Mouse (Mus musculus): Measurements from ENCODE around the gene Nrxn1. TPM values are rescaled to one million over a fixed set of nuclear protein-coding genes. Genes with fewer than 3 reads are reported as not detected.

Nrxn1 gene
- polyA plus RNA-seq (2015; fragmentation: Nextera tagmentation; extraction: Ambion mirVana) = 1.7 TPM in 2 replicates

DNA sequence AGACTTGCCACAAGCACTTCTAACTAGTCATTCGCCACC, at the start of gene Nrxn1:
Nrxn1 (minus strand) TSS at position 30 of the 39 bp plus-strand sequence.
- no peaks in the 10 kb centered on the region for H3K27me3 ChIP-seq (ENCODE audit: insufficient read depth, low read length)
- WGBS = 0% methylated on average over 1 of the region's 1 CpGs
- no peak for DNase-seq (ENCODE audit: low spot score)
- no peak within 1 kb of the TSS; the same call in 1 of the 2 replicates for H3K4me2 ChIP-seq (ENCODE audit: low read length)
- no peaks in the 10 kb centered on the region for H3K9me3 ChIP-seq (replicated peaks; ENCODE audit: low read length)
- no peaks in the 10 kb centered on the region for H3K36me3 ChIP-seq (ENCODE audit: insufficient read depth, low read length)
- H3K9ac ChIP-seq (ENCODE audit: low read depth, low read length) = no peak within 1 kb of the TSS
- no peak for TF ChIP-seq CTCF (IDR thresholded peaks at IDR 0.05; ENCODE audit: low read depth)
- no peaks in the 10 kb centered on the region for H3K4me1 ChIP-seq (replicated peaks; ENCODE audit: insufficient read depth, low read length)
- H3K4me3 ChIP-seq (replicated peaks; ENCODE audit: low read depth, low read length) = no peak within 1 kb of the TSS
- no peak within 1 kb of the TSS for H3K27ac ChIP-seq
- no peak for ATAC-seq (replicated peaks; ENCODE audit: low FRiP score, low read depth)

DNA sequence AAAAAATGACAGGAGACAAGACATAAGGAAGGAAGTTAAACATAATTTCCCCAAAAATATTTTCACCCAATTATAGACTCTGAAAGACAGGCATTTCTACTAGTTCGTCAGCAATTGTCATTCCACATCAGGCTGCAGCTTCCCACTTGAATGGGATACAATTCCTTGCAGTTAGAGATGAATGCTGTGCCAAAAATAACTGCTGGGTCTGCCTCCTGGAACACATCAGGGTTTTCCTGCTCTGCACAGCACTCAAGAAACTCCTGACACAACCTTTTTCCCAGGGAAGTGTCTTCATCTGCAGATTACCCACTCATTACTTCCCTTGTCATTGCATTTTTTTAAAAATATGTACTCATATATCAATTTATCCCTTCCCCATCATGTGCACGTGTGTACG, 44.0 kb upstream of the Nrxn1 start:
- DNase-seq (ENCODE audit: low spot score) (peak; percentile 2), ATAC-seq (replicated peaks; ENCODE audit: low FRiP score, low read depth) (no peak)
- H3K4me3 ChIP-seq (replicated peaks; ENCODE audit: low read depth, low read length) = no peak overlapping the region
- H3K4me1 ChIP-seq (replicated peaks; ENCODE audit: insufficient read depth, low read length) = no peaks in the 10 kb centered on the region
- TF ChIP-seq CTCF (IDR thresholded peaks at IDR 0.05; ENCODE audit: low read depth) = no peak
- H3K36me3 ChIP-seq (ENCODE audit: insufficient read depth, low read length) = no peaks in the 10 kb centered on the region
- H3K9me3 ChIP-seq (replicated peaks; ENCODE audit: low read length) = no peaks in the 10 kb centered on the region
- H3K27me3 ChIP-seq (ENCODE audit: insufficient read depth, low read length) = no peaks in the 10 kb centered on the region
- H3K4me2 ChIP-seq (ENCODE audit: low read length) = no peak overlapping the region
- WGBS = 62% methylated on average over 3 of the region's 3 CpGs
- no peak overlapping the region for H3K27ac ChIP-seq
- no peak overlapping the region for H3K9ac ChIP-seq (ENCODE audit: low read depth, low read length)

DNA sequence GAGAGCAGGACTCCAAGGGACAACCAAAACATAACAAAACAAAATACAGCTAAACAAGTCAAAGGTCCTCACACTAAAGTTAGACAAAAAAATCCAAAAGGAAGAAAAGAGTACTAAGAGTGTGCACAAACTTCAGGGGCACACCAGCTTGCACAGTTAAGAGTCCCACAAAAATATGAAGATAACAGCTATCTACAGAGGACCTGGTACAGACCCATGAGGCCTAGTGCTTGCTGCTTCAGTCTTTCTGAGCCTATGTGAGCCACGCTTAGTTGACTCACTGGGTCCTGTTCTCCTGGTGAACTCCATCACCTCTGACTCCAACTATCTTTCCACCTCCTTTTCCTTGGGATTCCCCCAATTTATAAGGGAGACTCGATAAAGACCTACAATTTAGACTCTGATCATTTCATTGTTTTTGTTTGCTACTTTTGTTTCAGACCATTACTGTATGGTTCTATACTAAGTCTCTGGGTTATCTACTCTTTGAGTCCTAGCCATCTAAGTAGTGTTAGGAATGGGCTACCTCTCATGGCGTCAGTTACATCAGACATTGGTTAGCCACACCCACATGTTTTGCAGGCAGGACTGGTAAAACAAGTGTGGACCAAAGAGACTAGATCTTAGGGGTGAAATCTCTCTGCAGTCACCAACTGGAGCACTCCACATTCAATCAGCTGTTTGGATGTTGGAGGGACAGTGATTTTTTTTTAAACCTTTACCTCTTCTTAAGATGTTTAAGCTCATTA, 20.2 kb upstream of the Nrxn1 start:
- H3K9ac ChIP-seq (ENCODE audit: low read depth, low read length) = no peak overlapping the region
- DNase-seq (ENCODE audit: low spot score) (no peak), ATAC-seq (replicated peaks; ENCODE audit: low FRiP score, low read depth) (no peak)
- no peaks in the 10 kb centered on the region for H3K4me1 ChIP-seq (replicated peaks; ENCODE audit: insufficient read depth, low read length)
- no peaks in the 10 kb centered on the region for H3K36me3 ChIP-seq (ENCODE audit: insufficient read depth, low read length)
- H3K9me3 ChIP-seq (replicated peaks; ENCODE audit: low read length) = no peaks in the 10 kb centered on the region
- H3K4me3 ChIP-seq (replicated peaks; ENCODE audit: low read depth, low read length) = no peak overlapping the region
- no peak overlapping the region for H3K27ac ChIP-seq
- H3K4me2 ChIP-seq (ENCODE audit: low read length) = no peak overlapping the region
- no peak for TF ChIP-seq CTCF (IDR thresholded peaks at IDR 0.05; ENCODE audit: low read depth)
- WGBS = 73% methylated on average over 3 of the region's 3 CpGs
- no peaks in the 10 kb centered on the region for H3K27me3 ChIP-seq (ENCODE audit: insufficient read depth, low read length)

DNA sequence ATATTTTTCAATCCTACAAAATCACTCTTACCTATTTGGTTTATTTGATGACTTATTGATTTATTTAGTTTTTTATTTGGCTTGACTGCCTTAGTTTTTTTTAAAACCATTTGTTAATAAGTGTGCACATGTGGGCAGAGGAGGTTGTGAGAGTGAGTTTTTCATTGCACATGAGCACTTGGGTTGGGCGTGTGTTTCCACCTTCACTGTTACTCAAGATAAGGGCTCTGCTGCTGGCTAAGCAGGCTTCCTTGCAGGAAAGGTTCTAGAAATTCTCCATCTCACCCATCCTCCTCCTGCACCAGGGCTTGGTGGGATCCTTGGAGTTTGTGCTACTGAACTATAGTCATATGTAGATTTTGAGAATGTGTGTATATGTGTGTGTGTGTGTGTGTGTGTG, 19.2 kb upstream of the Nrxn1 start:
- Histone ChIP-seq H3K27ac (no peak overlapping the region), H3K4me1 (replicated peaks; ENCODE audit: insufficient read depth, low read length) (no peaks in the 10 kb centered on the region), H3K9me3 (replicated peaks; ENCODE audit: low read length) (no peaks in the 10 kb centered on the region), H3K4me3 (replicated peaks; ENCODE audit: low read depth, low read length) (no peak overlapping the region), H3K27me3 (ENCODE audit: insufficient read depth, low read length) (no peaks in the 10 kb centered on the region), H3K36me3 (ENCODE audit: insufficient read depth, low read length) (no peaks in the 10 kb centered on the region), H3K4me2 (ENCODE audit: low read length) (no peak overlapping the region), H3K9ac (ENCODE audit: low read depth, low read length) (no peak overlapping the region)
- WGBS = 73% methylated on average over 1 of the region's 1 CpGs
- ATAC-seq (replicated peaks; ENCODE audit: low FRiP score, low read depth) (no peak), DNase-seq (ENCODE audit: low spot score) (no peak)
- TF ChIP-seq CTCF (IDR thresholded peaks at IDR 0.05; ENCODE audit: low read depth) = no peak

DNA sequence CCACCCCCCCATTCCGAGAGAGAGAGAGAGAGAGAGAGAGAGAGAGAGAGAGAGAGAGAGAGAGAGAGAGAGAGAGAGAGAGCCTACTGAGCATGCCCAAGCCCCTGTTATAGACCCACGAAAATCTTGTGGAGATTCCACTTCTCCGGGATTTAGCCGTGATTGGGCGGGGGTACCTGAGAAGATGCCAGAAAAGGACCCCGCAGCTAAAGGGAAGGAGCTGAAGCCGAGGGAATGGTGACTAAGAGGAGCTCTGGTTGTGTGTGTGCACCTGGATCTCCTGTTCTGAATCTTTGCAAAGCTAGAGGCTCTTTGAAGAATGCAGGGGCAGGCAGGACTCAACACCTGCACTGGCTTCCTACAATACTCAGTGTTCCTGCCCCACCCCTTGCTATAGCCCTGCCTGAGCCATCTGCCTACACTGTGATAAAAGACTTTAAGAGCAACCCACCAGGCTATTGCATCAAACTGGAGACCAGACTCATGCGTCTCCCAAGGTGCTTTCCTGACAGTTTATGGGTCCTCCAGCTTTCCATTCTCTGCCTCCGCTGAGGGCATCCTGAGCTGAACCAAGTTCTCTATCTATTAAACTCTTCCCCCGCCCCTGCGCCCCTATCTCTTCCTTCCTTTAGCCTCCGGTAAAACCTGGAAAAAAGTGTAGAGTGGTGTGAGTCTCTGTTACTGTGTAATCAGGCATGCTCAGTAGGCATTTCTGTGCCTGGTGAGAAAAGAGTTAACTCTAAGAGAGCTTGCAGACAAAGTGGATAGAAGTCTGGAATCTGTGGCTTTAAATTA, 407 bp upstream of the Nrxn1 start:
- no peaks in the 10 kb centered on the region for H3K4me1 ChIP-seq (replicated peaks; ENCODE audit: insufficient read depth, low read length)

DNA sequence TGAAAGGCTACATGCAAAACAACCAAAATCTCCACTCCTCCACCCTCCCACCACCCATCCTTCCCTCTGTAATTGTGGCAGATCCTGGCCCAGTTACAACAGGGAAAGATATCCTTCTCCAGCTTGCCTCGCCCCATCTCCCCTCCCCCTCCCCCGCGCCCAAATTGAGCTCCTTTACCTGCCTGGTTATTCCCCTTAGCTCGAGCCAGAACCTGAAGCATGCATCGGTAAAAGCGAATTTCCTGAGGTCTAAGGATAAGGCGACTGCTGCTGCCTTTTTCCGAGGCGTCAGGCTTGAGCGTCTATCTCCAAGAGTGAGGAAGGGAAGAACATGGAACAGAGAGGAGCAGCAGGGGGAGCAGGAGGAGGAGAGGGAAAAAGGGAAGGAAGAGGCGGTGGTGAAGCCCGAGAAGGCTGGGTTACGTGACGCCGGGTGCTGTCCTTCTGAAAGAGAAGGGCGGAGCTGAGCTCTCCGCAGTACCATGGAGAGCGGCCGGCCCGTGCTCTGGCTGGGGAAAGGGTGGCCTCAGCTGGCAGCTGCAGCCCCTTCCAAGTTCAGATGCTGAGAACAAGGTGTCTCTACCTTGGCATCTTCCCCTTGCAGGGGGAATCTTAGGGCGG, 340 bp downstream of the Nrxn1 start:
- no peaks in the 10 kb centered on the region for H3K36me3 ChIP-seq (ENCODE audit: insufficient read depth, low read length)
- H3K9ac ChIP-seq (ENCODE audit: low read depth, low read length) = no peak overlapping the region
- no peak overlapping the region for H3K27ac ChIP-seq
- H3K27me3 ChIP-seq (ENCODE audit: insufficient read depth, low read length) = no peaks in the 10 kb centered on the region
- no peaks in the 10 kb centered on the region for H3K4me1 ChIP-seq (replicated peaks; ENCODE audit: insufficient read depth, low read length)
- ATAC-seq (replicated peaks; ENCODE audit: low FRiP score, low read depth) (peak; percentile 88), DNase-seq (ENCODE audit: low spot score) (peak; percentile 82)
- peak; percentile 50 for TF ChIP-seq CTCF (IDR thresholded peaks at IDR 0.05; ENCODE audit: low read depth)
- no peaks in the 10 kb centered on the region for H3K9me3 ChIP-seq (replicated peaks; ENCODE audit: low read length)
- H3K4me2 ChIP-seq (ENCODE audit: low read length) = no peak overlapping the region; the same call in 1 of the 2 replicates
- H3K4me3 ChIP-seq (replicated peaks; ENCODE audit: low read depth, low read length) = no peak overlapping the region
- 0% methylated on average over 21 of the region's 21 CpGs for WGBS

More for the DNA sequence above, 407 bp upstream of the Nrxn1 start:
- TF ChIP-seq CTCF (IDR thresholded peaks at IDR 0.05; ENCODE audit: low read depth) = no peak
- H3K4me2 ChIP-seq (ENCODE audit: low read length) = no peak overlapping the region
- H3K27ac ChIP-seq = no peak overlapping the region
- WGBS = 26% methylated on average over 12 of the region's 12 CpGs
- no peaks in the 10 kb centered on the region for H3K27me3 ChIP-seq (ENCODE audit: insufficient read depth, low read length)
- no peaks in the 10 kb centered on the region for H3K9me3 ChIP-seq (replicated peaks; ENCODE audit: low read length)
- no peak overlapping the region for H3K4me3 ChIP-seq (replicated peaks; ENCODE audit: low read depth, low read length)
- H3K36me3 ChIP-seq (ENCODE audit: insufficient read depth, low read length) = no peaks in the 10 kb centered on the region
- H3K9ac ChIP-seq (ENCODE audit: low read depth, low read length) = no peak overlapping the region
- ATAC-seq (replicated peaks; ENCODE audit: low FRiP score, low read depth) (no peak), DNase-seq (ENCODE audit: low spot score) (no peak)
